Mouse (Mus musculus) layer of hippocampus, adult 9-11 months (tissue): ENCODE results near the gene Mtfmt.

Experiments used
- DNase-seq: peaks from one replicate; pipeline ENCODE4 v3.0.0; 2022

Mtfmt gene

DNA sequence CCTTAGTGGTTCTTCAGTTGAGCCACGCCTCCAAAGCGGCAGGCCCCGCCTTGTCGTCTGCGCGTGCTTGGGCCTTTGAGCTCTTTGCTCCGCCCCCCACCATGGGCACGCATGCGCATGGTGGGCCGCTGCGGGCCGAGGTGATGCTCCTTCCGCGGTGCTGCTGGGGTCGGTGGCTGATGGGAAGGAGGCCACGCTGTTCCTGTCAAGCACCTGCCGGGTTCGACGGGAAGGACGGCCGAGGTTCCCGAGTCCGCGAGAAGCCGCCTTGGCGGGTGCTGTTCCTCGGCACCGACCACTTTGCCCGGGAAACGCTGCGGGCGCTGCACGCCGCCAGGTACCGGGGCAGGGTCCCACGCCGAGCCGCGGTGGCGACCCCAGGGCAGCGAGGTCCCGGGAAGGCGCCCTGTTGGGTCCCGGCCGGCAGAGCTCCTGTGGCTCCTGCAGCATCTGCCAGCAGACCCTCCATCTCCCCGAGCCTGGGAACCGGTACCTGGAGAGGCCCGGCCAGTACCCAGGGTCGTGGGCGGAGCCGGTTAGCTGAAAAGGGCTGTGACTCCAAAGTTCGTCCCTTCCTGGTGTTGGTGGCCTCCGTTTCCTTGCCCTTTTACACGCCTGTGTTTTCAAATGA is at the start of gene Mtfmt:
TSS of gene Mtfmt (plus strand) at position 112 of the 631 bp plus-strand sequence.
- peak; percentile 93 for DNase-seq

DNA sequence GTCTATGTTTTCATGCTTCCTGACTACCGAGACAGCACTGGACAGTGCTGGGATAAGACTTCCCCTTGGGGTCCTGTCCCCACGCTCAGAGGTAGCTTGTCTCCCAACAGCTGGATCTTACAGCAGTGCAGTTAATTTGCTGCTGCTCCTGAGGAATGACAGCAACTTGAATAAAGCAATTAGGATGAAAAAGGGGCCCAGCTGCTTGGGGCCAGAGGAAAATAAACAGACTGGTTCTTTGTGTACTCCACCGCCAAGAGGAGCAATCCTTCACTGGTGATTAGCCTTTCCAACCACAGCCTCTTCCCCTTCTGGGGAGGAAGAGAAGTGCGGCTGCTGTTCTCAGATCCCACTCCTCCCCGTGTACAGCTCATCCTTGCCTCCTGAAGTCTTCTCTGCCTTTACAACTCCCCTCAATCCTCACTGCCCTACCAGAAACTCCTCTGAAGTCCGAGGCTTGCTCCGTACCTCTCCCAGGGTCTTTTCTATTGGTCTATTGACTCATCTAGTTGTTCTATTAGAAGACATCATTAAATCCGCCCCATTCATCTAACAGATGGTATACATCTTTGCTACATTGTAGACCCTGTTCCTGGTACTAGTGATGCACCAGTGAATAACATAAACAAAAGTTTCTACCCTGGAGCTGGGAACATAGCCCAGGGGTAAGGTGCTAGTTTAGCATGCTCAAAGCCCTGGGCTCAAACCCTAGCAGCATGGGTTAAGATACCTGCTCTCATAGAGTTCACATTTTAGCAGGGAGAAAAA is 49.0 kb upstream of the Mtfmt start:
- no peak for DNase-seq

DNA sequence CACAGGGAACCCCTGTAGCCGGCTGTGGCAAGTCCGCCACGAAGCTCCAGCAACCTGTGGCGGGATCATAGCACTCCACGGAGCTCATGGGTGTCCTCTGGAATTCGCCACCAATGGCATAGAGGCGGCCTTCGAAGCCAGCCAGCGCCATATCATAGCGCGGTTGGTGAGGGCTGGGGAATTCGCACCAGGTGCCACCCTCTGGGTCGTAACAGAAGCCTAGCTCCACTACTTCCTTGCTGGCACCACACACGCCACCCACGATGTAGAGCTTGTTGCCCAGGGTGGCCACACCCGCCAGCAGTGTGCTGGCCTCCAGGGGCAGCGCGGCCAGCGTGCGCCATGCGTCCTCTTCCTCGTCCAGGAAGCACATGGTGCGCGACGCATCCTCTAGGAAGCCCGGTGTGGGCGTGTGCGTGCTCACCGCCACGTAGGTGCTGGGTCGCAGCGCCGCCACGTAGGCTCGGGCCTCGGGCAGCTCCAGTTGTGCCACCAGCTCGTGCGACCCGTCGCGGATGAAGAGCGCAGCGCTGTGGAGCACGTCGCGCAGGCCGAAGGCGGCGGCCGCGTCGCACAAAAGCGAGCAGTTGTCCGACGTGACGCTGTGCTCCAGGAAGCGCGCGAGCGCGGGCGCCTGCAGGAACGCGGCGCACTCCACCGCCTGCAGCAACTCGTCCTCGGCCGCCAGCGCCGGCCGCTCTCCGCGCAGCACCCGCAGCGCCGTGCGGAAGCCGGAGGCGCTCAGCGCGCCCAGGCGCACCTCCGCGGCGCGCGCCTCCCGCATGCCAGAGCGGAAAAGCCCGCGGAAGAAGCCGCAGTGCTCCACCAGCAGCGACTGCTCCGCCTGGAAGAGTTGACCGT is 44.6 kb upstream of the Mtfmt start:
- no peak for DNase-seq

DNA sequence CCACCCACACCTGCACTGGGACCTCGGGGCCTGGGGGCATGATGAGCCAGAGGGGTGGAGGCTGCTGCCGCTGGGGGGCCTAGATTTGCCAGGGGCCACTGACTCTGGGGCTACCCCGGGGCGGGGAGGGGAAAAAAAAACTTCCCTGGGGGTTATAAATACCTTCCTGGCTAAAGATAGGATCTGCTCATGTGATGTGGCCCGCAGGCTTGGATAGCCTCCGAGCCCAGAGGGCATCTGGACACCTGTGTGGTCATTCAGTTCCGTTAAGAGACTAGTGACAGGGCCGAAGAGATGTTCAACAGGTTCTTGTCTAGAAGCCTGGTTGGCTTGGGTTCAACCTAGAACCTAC is 44.0 kb upstream of the Mtfmt start, which contains the start of gene Kbtbd13:
TSS of gene Kbtbd13 (minus strand) at position 40 of the 352 bp plus-strand sequence.
- DNase-seq: no peak

DNA sequence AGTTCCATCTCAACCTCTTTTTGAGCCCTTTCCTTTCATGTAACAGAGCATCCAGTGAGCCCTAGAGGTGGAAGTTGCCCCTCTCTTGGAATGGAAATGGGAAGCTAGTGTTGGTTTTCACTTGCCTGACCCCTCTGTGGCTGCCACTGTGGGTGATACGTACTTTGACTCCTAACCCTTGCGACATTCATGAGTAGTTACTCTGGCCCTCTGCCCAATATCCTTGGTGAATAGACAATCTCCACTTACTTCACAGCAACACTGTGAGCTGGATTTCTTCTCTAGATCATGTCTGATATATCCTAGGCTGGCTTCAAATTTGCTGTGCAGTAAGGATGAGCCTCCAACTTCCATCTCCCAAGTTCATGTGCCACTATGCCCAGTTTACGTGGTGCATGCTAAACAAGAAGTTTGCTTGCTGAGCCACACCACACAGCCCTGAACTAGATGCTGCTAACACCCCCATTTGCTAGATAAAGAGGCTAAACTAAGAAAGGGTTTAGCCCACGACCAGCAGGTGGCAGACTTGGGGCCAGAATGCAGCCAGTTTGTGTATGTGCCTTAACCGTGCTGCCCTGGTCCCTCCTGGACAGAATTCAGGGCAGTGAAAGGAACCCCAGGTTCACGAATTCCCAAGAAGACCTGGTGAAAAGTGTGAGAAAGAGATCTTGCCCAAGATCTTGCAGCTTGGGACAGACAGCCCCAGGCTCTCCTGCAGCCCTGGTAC is 42.8 kb upstream of the Mtfmt start:
- DNase-seq: peak; percentile 33

DNA sequence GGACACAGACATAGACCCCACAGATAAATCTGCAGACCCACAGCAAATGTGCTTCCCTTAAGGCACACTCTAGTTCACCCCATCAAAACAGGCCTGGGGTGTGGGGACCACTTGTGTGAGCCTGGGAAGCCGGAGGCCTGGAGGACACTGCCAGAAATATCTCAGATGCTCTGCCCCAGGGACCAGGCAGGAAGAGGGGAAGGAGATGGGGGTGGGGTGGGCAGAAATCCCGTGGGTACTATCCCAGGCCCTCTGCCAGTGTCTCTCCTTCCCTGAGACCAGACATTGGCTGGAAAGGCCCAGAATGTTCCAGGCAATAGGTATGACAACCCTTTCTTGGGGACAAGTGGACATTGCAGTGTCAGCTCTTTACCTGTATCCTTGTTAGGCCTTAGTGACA is 42.0 kb upstream of the Mtfmt start:
- DNase-seq: no peak

DNA sequence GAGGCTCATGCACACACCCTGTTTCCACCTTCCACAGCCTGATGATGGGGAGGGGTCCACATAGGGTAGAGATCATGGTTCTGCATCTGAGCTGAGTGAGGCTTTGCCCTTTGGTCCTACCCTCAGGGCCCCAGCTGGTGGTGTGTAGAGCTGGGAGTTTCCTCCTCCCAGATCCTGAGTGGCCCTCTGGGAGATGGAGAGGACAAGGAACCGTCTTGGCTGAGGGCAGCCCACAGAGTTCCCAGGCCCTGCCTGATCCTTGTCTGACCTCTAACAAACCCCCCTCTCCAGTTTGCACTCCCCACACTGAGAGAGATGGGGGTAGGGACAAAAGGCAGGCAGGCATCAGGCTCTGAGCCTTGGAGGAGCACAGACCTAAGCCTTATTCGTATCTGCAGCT is 41.2 kb upstream of the Mtfmt start:
- DNase-seq: no peak

DNA sequence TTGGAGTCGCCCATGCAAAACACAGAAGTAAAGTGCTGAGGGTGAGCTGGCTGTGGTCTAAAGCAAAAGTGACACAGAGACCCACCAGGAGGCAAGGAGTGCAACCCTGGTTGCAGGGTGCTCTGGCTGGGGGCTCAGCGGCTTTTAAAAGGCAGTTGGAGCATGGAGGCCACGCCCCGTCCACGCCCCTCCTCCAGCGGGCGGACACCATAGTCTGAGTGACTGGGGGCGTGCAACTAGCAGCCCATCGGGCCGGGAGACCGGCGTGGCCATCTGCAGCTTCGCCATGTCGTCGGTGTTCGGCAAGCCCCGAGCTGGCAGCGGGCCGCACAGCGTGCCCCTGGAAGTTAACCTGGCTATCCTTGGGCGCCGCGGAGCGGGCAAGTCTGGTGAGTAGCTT is 37.3 kb upstream of the Mtfmt start, which contains the start of gene Rasl12:
TSS of gene Rasl12 (plus strand) at position 228 of the 400 bp plus-strand sequence.
- DNase-seq: peak; percentile 41

DNA sequence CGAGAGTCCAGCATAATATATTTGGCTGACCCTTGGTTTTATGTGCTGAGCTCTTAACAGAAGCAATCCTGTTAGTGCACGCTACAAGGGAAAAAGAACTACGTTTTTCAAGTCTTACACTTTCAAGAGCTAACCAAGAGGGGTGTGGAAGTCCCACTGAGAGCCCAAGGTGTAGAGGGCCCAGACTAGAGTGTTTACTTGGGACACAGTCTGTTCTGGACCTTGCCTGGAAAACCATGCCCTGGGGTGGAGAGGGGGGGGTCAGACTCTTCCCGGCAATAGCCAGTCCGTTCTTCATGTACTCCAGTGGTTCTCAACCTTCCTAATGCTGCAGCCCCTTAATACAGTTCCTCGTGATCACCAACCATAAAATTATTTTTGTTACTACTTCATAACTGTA is 35.6 kb upstream of the Mtfmt start:
- no peak for DNase-seq

DNA sequence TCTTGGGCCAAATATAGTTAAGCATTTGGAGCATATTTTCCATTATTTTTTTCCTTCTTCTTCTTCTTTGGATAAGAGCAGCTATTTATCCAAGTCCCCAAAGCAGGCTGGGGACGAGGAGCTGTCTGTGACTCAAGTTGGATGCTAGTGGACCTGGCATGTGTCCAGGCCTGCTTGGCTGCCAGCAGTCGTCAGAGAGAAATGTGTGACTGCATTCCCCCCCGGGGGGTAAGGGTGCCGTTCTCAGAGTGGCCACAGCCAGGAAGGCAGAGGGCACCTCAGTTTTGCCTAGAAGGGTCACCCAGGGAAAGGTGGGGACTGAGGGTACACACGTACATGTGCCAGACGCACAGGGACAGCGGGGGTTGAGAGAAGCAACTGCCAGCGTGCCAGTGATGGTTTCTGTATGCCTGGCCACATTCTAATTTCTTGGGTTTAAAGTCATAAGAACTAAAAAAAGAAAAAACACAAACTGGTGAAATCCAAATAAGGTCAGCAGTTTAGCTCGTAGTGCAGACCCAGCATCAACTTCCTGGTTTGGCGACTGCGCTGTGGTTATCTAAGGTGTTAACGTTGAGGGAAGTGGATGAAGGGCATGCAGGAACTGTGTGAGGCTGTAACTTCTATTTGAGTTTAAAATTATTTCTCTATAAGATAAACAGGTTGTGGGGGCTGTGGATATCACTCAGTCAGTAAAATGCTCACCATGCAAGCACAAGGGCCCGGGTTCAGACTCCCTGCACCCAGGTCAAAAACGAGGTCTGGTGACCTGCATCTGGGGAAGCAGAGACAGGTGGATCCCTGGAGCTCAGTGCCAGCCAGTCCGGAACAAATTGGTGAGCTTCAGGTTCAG is 31.0 kb upstream of the Mtfmt start:
- peak; percentile 79 for DNase-seq

DNA sequence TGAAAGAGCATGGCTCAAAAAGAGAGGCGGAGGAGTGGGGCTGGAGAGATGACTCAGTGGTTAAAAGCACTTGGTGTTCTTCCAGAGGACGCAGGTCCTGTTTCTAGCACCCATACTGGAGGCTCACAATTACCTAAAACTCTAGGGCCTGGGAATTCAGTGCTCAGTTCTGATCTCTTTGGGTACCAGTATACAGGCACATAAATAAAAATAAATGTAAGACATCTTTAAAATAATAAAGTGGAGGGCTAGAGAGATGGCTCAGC is 30.5 kb upstream of the Mtfmt start:
- DNase-seq: no peak

DNA sequence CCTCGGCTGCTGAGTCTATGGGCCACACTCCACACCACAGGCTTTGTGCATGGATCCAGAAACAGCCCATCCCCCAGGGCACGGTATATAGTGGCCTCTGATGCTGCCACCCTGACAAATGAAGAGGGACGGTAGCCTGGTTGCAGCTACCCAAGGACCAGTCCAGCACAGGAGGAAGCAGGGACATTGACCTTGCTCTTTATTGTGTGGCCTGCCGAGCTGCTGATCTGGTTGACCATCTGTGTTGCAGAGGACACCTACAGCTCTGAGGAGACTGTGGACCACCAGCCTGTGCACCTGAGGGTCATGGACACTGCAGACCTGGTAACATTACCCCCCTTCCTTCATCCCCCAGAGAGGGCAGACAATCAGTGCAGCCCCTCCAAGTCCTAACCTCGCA is 28.3 kb upstream of the Mtfmt start:
- no peak for DNase-seq

DNA sequence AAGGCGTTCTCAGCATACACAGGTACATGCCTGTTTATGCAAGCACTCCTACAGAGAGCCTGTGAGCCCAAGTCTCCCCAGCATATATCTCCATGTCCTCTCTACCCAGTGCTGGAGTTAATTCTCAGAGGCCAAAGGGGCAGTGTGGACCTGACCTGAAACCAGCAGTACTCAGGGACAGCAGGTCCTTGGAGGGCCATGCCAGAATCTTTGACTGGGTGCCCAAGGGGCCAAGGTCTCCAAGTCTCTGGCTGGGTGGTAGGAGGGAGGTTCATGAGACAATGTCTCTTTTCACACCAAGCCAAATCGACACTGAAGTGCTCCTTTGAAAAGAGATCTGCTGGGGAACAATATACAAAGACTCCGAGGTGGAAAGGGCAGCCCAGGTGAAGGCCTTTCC is 27.7 kb upstream of the Mtfmt start:
- DNase-seq: no peak

DNA sequence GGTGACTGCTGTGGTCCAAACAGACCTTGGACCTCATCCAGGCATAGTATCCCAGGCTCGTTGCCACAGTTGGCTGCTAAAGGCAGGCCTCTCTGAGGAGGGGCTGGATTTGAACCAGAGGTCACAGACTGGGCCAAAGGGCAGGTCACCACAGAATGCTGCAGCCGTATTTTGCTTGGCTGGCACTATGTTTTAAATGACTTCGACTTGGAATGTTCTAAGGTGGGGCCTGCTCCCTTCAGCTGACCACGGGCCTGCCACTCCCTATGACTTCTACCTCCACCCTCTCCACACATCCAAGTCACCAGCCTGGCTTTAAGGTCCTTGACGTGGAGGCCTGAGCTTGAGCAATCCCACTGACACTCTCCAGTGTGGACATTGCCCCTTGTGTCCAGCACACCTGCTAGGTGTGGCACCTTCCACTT is 26.7 kb upstream of the Mtfmt start:
- no peak for DNase-seq

DNA sequence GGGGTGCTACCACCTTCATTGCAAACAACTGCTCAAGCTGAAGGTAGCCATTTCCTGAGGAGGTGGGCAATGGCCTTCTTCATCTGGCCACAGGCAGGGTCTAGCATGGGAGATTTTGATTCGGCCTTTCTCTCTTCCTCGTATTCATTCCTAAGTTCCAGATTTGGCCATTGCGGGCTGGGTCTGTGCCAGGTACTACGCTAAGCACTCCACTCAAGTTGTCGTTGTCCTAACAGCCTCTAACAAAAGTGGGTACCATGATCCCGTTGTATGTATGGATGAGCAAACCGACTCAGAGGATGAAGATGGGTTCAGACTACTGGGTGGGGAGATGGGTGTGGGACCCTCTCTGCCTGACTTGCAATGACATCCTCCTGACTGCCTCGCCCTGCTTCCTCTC is 25.2 kb upstream of the Mtfmt start:
- no peak for DNase-seq

DNA sequence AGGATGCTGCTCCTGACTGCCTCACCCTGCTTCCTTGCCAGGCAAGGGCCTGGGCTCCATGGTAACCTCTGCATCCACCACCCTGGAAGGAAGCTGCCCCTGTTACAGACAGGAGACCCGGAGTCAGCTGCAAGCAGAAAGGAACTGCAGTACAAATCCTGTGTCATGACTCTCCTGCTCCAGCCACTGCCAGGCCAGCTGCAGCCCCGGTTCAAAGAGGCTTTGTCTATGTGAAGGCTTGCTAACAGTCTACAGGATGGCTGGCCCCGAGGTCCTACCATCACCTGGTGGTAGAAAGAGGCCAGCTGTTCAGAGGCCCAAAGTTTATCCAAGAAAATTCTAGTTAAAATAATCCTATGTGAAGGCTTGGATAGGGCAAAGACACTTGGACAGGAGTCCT is 24.3 kb upstream of the Mtfmt start:
- DNase-seq: peak; percentile 50

DNA sequence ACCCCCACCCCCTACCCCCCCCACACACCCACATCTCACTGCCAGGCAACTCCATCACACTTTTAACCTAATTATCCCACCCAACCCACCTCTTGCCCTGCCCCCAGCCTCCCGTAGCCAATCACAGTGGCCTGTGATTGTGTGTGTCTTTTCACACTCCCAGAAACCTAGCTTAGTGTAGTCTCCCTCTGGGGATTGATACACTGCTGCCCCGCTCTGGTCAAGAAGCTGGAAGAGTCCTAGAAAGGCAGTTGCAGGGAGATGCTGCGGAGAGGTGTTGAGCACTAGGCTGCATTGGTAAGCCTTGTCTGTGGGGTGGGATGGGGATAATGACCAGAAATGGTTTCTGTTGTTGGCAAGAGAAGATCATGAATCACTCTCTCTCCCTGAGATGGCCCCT is 17.8 kb upstream of the Mtfmt start:
- no peak for DNase-seq

DNA sequence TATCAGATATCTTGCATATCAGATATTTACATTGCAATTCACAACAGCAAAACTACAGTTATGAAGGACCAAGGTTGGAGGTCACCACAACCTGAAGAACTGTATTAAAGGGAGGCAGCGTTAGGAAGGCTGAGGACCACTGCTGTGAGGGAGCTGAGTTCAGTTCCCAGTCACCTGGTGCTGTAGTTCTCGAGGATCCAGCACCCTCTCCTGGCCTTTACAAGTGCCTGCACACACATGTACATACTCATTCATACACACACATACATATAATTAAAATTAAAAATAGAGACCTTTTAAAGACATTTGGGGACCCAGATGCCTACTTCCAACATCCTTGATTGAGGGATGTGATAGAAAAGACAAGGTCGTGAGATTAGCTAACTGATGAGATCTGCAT is 15.9 kb upstream of the Mtfmt start:
- DNase-seq: no peak

DNA sequence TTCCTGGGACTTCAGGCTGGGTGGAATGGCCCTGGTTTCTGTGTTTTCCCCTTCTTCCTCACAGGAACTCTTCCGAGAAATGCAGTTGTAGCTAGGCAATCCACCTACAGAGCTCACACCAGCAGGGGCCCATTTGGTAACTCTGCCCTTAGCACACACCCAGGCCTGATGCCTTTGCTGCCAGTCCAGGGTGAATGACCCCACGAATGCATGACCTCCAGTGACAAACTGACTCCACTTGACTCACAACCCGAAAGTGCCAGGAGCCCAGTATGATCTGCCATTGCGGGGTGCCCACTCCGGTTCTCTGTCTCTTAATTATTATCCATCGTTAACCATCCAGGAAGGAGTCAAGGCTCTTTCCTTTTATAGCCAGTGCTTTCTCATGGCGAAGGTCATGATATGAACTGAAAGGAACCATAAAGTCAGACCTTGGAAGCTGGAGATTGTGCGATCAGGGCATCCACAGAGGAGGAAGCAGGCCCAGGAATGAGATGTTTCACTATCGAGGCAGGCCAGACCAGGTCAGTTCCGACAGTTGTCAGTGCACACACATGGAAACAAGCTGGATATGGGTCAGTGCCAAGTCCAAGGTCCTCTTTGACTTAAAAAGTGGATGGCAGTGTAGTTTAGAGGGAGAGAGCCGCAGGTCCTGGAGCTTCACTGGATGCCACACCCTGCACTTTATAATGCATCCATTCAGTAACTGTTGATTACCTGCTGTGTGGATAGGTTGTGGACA is 12.7 kb upstream of the Mtfmt start, which contains the start of gene Slc51b:
TSS of gene Slc51b (minus strand) at position 196 of the 742 bp plus-strand sequence.
- no peak for DNase-seq

DNA sequence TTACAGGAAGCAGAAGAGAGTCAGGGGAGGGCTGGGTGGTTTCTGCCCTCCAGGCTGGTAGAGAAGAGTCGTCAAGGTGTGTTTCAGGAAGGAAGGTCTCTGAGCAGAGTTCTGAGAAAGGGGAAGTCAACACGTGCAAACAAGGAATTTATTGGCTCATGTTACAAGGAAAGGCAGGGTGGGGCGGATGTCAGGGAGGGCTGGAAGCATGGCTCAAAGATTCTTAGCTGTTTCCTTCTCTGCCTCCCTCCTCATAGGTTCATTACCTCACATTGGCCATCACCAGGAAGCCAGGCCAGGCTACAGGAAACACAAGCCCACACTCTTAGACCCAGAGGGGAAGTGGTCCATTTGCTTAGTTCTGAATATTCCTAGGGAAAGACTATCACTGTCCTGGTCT is 11.2 kb upstream of the Mtfmt start:
- DNase-seq: no peak

DNA sequence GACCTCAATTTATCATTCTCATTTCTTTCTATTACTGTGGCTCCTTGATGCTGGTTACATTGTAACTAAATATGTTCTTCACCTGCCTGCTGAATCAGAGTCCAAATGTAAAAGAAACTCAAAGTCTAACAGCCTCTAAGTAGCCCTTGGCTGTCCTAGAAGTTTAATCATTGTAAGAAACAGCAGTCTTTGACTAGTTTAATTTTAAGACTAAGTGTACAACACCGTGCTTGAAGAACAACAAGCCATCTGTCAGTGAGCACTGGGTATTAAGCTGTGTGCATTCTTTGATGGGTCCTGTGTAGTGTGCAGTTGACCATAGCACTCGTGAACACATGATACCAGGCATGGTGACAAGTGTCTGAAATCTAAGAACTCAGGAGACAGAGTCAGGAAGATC is 8.1 kb upstream of the Mtfmt start:
- DNase-seq: no peak
